Mouse (Mus musculus) lung, postnatal 0 days (tissue): Measurements from ENCODE around the gene Hectd1. TPM values are rescaled to one million over a fixed set of nuclear protein-coding genes. Genes with fewer than 3 reads are reported as not detected.

Experiments used
- ATAC-seq: fragments of 200-750 bp; cut with Nextera tagmentation; 2 replicates; pipeline ENCODE4 v1.8.0; 2017; ENCODE audit warnings: moderate library complexity
- DNase-seq: peaks from one replicate; pipeline ENCODE4 v3.0.0-alpha.2; 2016; ENCODE audit warnings: low spot score
- H3K27ac ChIP-seq: fragments of 300-500 bp; sonication (generic); 2 replicates; pipeline ENCODE4 v1.5.1; 2014; ENCODE audit warnings: antibody characterized with exemption, mild to moderate bottlenecking, low read length, mixed read lengths
- H3K27me3 ChIP-seq: fragments of 300-500 bp; sonication (generic); replicated peaks from 2 replicates; pipeline ENCODE4 v1.6.1; 2014; ENCODE audit warnings: low read length, mixed read lengths; ENCODE audit not compliant: insufficient read depth
- H3K36me3 ChIP-seq: fragments of 300-500 bp; sonication (generic); 2 replicates; pipeline ENCODE4 v1.6.1; 2014; ENCODE audit warnings: low read length, mixed read lengths; ENCODE audit not compliant: insufficient read depth
- H3K4me1 ChIP-seq: fragments of 300-500 bp; sonication (generic); 2 replicates; pipeline ENCODE4 v1.6.1; 2014; ENCODE audit warnings: antibody characterized with exemption, low read depth, low read length, mixed read lengths; ENCODE audit not compliant: insufficient read depth
- H3K4me2 ChIP-seq: fragments of 300-500 bp; sonication (generic); replicated peaks from 2 replicates; pipeline ENCODE4 v1.6.1; 2014; ENCODE audit warnings: low read depth, mild to moderate bottlenecking, low read length, moderate library complexity, mixed read lengths
- H3K4me3 ChIP-seq: fragments of 300-500 bp; sonication (generic); 2 replicates; pipeline ENCODE4 v1.5.1; 2014; ENCODE audit warnings: low read depth, low read length
- H3K9ac ChIP-seq: fragments of 300-500 bp; sonication (generic); replicated peaks from 2 replicates; pipeline ENCODE4 v1.6.1; 2014; ENCODE audit warnings: low read depth, mild to moderate bottlenecking
- H3K9me3 ChIP-seq: fragments of 300-500 bp; sonication (generic); 2 replicates; pipeline ENCODE4 v1.6.1; 2016; ENCODE audit warnings: low read length, mixed read lengths
- CTCF ChIP-seq: IDR thresholded peaks from 2 replicates; pipeline ENCODE4 v1.5.1; 2016; ENCODE audit warnings: antibody characterized with exemption, mild to moderate bottlenecking
- EP300 ChIP-seq: IDR thresholded peaks from 2 replicates; pipeline ENCODE4 v1.6.1; 2016; ENCODE audit warnings: antibody characterized with exemption, mild to moderate bottlenecking, control low read depth
- WGBS: fragments of 180-500 bp; shearing (Covaris S2); extraction: QIAGEN DNeasy Blood & Tissue Kit; methylation state at CpG from one replicate; pipeline ENCODE4 v1.1.7; 2014; 5-methylcytosine and 5-hydroxymethylcytosine counted together
- polyA plus RNA-seq: library from polyadenylated mRNA; unstranded; fragments of >200 nt; fragmentation: Nextera tagmentation; extraction: Ambion mirVana; gene quantifications from 2 replicates; pipeline ENCODE4 v1.2.1, GENCODE M21; 2015

The Hectd1 gene
- polyA plus RNA-seq, 1 experiment from 2014 or later, result 27.5 TPM

DNA sequence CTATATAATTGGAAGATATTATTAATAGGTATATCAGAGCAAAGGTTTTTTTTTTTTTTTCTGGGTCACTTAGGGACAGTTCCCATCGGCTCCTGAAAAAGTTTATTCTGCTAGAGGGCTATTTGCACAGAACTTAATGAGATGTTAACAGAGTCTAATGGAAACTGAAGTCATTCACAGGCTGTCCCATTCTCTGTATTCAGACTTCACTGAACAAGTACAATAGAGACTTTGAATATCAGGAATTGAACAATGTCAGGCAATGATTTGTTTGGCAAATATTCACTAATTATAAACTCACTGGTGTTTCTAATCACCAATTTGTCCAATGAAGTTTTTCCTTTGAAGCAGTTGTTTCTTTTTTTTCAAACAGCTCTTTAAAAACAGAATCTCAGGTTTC, 92.5 kb downstream of the Hectd1 start:
- no peaks in the 10 kb centered on the region for H3K27me3 ChIP-seq
- no peak overlapping the region for H3K9ac ChIP-seq
- ATAC-seq, result no peak
- no peak overlapping the region for H3K4me2 ChIP-seq
- no peak for DNase-seq
- H3K4me3 ChIP-seq, result no peak overlapping the region
- 53% methylated on average over 1 of the region's 1 CpGs for WGBS
- peaks cover 2% of the 10 kb centered on the region; the same call in 1 of the 2 replicates for H3K4me1 ChIP-seq
- no peaks in the 10 kb centered on the region for H3K36me3 ChIP-seq
- H3K9me3 ChIP-seq, result no peaks in the 10 kb centered on the region
- TF ChIP-seq CTCF, result no peak
- no peak for TF ChIP-seq EP300
- no peak overlapping the region for H3K27ac ChIP-seq

DNA sequence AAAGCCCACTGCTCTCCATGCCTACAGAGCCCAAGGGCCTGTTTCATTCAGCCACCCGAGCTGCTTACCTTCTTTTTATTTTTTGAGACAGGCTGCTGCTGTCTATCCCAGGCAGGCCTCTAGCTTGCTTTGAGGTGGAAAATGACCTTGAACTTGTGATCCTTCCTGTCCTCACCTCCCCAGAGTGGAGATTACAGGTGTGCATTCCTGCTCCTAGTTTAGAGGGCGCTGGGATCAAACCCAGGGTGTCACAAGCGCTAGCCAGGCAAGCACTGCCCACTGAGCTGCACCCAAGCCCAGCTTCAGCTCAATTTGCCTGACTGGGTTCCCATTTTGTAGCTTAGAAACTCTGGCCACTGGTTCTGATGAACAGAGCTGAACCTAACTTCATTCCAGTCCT, 93.0 kb downstream of the Hectd1 start:
- TF ChIP-seq EP300 (no peak), CTCF (no peak)
- no peak overlapping the region for H3K4me3 ChIP-seq
- no peaks in the 10 kb centered on the region for H3K27me3 ChIP-seq
- ATAC-seq (no peak), DNase-seq (no peak)
- WGBS, result 69% methylated on average over 3 of the region's 3 CpGs
- H3K9me3 ChIP-seq, result no peaks in the 10 kb centered on the region
- no peak overlapping the region for H3K4me2 ChIP-seq
- peak overlapping the region; percentile 72; the same call in 1 of the 2 replicates for H3K27ac ChIP-seq
- peaks cover 2% of the 10 kb centered on the region; the same call in 1 of the 2 replicates for H3K4me1 ChIP-seq
- H3K36me3 ChIP-seq, result no peaks in the 10 kb centered on the region
- no peak overlapping the region for H3K9ac ChIP-seq

DNA sequence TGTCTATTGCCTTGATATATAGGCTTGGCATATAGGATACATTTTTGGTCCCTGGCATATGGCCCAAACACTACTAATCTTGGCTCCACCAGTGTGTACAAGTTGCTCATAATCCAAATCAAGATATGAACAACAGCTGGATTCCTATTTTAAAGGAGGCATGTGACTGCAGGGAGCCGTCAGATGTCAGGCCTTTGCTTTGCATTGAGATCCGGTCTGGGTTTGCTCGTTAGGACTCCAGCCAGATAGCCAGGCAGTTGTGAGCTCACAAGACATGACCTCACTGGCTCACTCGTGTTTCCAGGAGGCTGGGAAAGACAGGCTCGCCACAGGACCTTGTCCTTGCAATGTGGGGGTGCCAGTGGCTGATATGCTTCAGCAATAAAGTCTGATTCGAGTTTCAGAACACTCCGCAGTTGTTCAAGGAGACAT, 93.5 kb downstream of the Hectd1 start:
- Histone ChIP-seq H3K4me3 (no peak overlapping the region), H3K9ac (no peak overlapping the region), H3K4me2 (no peak overlapping the region), H3K9me3 (no peaks in the 10 kb centered on the region), H3K27ac (peak overlapping the region; percentile 72; the same call in 1 of the 2 replicates), H3K36me3 (no peaks in the 10 kb centered on the region), H3K27me3 (no peaks in the 10 kb centered on the region), H3K4me1 (peaks cover 2% of the 10 kb centered on the region; the same call in 1 of the 2 replicates)
- peak; percentile 83 for DNase-seq
- no peak for TF ChIP-seq CTCF
- TF ChIP-seq EP300, result no peak
- WGBS, result 30% methylated on average over 7 of the region's 7 CpGs
- peak; percentile 83 for ATAC-seq

DNA sequence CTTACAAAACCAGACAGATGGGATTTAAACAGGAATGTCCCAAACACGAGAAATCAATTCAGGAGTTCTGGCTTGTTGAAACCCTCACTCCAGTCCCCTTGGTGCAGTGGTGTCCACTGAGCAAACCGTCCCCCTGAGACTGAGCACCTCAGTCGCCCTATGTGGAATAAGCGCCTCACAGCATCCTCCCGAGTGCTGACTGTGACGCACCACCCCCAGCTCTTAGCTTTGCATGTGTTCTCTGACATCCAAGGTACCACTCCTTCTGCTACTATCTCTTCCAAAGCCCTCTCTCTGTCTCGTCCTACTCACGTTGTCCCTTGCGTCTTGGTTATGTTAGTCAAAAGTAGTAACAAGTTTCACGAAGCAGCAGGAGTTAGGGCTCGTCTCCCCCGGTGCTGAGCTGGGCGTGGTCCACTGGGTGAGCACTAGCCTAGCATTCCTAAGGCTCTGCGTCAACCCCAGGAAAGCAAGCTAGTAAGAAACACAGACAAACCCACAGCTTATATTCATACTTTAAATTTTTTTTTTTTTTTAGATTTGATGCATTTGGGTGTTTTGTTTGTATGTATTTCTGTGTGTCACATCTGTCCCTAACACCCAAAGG, 94.6 kb downstream of the Hectd1 start:
- peak overlapping the region; percentile 72 for H3K27ac ChIP-seq
- H3K4me2 ChIP-seq, result peak overlapping the region; percentile 46
- H3K9ac ChIP-seq, result no peak overlapping the region
- H3K27me3 ChIP-seq, result no peaks in the 10 kb centered on the region
- H3K9me3 ChIP-seq, result no peaks in the 10 kb centered on the region
- ATAC-seq (peak; percentile 77), DNase-seq (peak; percentile 78)
- 50% methylated on average over 14 of the region's 14 CpGs for WGBS
- peaks cover 2% of the 10 kb centered on the region; the same call in 1 of the 2 replicates for H3K4me1 ChIP-seq
- H3K36me3 ChIP-seq, result no peaks in the 10 kb centered on the region
- no peak for TF ChIP-seq EP300
- no peak for TF ChIP-seq CTCF
- peak overlapping the region; percentile 19; the same call in 1 of the 2 replicates for H3K4me3 ChIP-seq

DNA sequence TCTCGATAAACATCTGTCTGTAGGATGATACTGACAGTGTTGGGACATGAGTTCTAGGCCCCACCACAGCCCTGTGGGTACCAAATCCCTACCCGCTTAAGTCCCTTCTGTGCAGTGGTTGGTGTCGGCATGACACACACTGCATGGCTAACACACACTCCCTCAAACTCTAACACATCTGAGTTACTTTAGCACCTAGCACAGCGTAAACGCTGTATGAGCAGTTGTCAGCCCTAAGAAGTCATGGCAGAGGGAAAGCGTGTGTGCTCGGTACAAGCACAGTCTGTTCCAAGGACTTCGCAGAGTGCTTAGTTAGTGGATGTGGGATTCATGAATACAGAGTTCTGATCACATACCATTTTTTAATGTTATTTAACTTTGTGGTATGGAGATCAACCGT, 99.5 kb downstream of the Hectd1 start:
- TF ChIP-seq EP300, result no peak
- no peak for TF ChIP-seq CTCF
- ATAC-seq (no peak), DNase-seq (no peak)
- H3K4me1 ChIP-seq, result no peaks in the 10 kb centered on the region
- H3K9me3 ChIP-seq, result no peaks in the 10 kb centered on the region
- no peak overlapping the region for H3K4me3 ChIP-seq
- no peak overlapping the region for H3K4me2 ChIP-seq
- no peaks in the 10 kb centered on the region for H3K27me3 ChIP-seq
- WGBS, result 92% methylated on average over 9 of the region's 9 CpGs
- peak overlapping the region; percentile 58 for H3K27ac ChIP-seq
- H3K36me3 ChIP-seq, result no peaks in the 10 kb centered on the region
- H3K9ac ChIP-seq, result no peak overlapping the region

DNA sequence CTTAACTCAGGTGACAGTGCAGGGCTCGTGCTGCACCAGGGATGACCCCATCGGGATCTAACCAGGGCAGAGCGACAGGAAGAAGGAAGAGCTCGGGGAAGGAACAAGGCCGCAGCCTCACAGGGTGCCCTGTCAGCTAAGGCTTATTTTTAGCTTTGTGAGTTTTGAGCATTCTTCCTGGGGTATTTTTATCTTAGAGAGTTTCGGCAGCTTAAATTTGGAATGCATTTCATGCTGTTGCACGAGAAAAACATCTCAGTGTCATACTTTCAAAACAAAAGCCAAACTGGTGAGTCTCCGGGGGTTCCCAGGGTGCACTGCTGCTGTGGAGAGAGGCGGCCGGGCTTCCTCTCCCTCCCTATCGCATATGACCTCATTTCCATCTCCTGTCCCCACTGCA, 100.3 kb downstream of the Hectd1 start:
- 37% methylated on average over 11 of the region's 11 CpGs for WGBS
- DNase-seq (peak; percentile 74), ATAC-seq (peak; percentile 86)
- no peaks in the 10 kb centered on the region for H3K9me3 ChIP-seq
- H3K27ac ChIP-seq, result peak overlapping the region; percentile 58
- no peak overlapping the region for H3K9ac ChIP-seq
- H3K4me3 ChIP-seq, result no peak overlapping the region
- TF ChIP-seq EP300, result peak; percentile 14; the same call in 1 of the 2 replicates
- TF ChIP-seq CTCF, result no peak
- H3K27me3 ChIP-seq, result no peaks in the 10 kb centered on the region
- no peaks in the 10 kb centered on the region for H3K36me3 ChIP-seq
- H3K4me2 ChIP-seq, result no peak overlapping the region
- no peaks in the 10 kb centered on the region for H3K4me1 ChIP-seq
